Mouse (Mus musculus) cerebral cortex, adult 2 months (tissue): ENCODE results near the gene Hk2.

Experiments used
- WGBS: fragments of 180-500 bp; shearing (Covaris S2); methylation state at CpG from one replicate; pipeline ENCODE4 v1.1.7; 2018; 5-methylcytosine and 5-hydroxymethylcytosine counted together

Hk2 gene

DNA sequence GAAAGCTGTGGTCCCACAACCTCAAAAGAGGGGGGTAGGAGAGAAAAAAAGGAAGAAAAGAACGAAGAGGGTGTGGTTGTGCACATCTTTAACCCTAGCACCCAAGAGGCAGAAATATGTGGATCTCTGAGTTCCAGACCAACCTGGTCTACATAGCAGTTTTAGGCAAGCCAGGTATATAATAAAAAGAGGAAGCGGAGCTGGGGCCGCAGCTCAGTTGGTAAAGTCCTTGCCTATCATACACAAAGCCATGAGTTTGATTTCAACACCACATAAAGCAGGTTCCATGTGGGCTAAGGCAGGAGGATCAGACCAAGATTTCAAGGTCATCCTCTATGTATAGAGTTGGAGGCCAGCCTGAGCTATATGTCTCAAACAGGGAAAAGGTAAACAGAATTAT lies 4.0 kb downstream of the Hk2 start:
- 82% methylated on average over 3 of the region's 3 CpGs for WGBS

- 62% methylated on average over 5 of the region's 5 CpGs for whole genome bisulfite sequencing
Measured at GRCm38 (mm10) chr6:82769704-82770103, 4.5 kb downstream of the Hk2 start.

GRCm38 (mm10) chr6:82767734-82768586 lies 6.3 kb downstream of the Hk2 start:
- WGBS = 92% methylated on average over 12 of the region's 12 CpGs

DNA sequence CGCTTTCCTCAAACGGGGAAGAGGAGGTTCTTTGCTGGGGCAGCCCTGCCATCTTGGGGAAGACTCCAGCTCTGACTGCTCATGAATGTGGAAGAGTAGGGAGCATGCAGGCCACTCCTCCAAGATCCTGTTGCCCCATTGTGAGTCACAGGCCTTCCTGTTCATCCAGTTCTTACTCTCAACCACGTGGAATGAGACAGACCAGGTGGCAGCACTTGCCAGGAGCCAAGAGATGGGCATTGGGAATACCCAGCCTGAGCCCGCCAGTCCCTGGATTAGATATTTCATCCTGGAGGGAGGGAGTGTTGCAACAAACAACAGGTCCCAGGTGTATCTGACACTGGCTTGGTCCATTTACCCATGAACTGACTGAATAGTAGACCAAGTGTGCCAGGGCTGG lies 7.6 kb downstream of the Hk2 start:
- 74% methylated on average over 4 of the region's 4 CpGs for WGBS

GRCm38 (mm10) chr6:82765261-82765660 lies 9.0 kb downstream of the Hk2 start:
- WGBS = 100% methylated on average over 2 of the region's 2 CpGs

- WGBS = 63% methylated on average over 9 of the region's 9 CpGs
Measured at GRCm38 (mm10) chr6:82763871-82764503, 10.3 kb downstream of the Hk2 start.

- WGBS = 87% methylated on average over 2 of the region's 2 CpGs
Measured at GRCm38 (mm10) chr6:82762728-82763127, 11.5 kb downstream of the Hk2 start.

DNA sequence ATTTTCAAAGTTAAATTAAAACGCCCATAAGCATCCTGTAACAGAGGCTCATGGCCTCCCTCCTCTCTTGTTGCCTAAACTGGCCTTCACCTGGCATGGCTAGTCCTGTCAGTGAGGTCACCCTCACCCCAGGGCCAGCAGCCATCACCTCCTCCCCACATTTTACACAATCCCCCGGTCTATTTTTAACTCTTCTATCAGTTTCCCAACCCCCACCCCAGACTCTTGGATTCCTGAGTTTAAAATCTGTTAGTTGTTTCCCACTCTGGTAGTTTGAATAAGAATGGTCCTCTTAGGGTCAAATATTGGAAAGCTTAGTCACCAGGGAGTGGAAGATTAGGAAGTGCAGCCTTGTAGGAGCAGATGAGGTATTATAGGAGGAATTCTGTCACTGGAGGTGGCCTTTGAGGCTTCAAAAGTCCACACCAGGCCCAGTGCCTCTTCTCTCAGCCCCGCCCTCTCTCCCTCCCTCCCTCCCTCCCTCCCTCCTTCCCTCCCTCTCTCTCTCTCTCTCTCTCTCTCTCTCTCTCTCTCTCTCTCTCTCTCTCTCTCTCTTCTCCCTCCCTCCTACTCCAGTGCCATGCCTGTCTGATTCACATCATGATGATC lies 13.4 kb downstream of the Hk2 start:
- 84% methylated on average over 3 of the region's 3 CpGs for WGBS

- 82% methylated on average over 5 of the region's 5 CpGs for WGBS
Measured at GRCm38 (mm10) chr6:82759241-82759640, 15.0 kb downstream of the Hk2 start.

DNA sequence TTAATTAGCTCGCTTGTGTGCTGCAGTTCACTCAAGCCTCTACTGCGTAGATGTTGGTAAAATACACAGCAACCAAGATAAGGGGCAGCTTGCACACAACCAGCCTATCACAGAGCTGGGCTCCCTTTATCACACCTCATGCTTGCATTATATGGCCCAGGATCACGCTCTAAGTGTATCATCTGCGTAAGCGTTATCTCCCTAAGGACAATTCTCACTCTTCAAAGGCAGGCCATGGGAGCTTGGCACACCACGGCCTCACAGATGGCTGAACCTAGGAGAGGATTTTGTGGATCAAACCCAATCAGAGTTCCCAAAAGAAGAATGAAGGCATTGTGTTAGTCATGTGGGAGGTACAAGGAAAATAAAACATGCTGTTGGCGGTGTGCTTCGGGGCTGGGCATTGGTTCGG lies 17.4 kb downstream of the Hk2 start:
- WGBS = 81% methylated on average over 9 of the region's 9 CpGs

DNA sequence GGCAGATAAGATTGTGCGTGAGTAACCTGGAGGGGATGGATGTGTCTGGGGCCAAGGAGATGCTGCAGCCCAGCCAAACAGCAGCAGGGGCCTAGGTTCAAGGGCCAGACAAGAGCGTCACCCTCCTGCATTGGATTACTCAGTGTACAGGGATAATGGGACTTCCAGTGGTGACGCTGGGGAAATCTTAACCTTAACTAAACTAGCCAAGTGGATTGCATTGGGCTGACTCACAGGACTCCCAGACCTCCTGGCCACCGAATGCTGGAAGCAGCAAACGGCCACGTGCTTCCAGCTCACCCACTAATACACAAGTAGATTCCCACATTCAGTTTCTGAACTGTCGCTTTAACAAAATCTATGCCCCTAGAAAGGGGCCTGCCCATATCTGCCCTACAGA lies 18.0 kb downstream of the Hk2 start:
- 95% methylated on average over 7 of the region's 7 CpGs for WGBS

GRCm38 (mm10) chr6:82755338-82755737 lies 18.9 kb downstream of the Hk2 start:
- 55% methylated on average over 2 of the region's 2 CpGs for WGBS

DNA sequence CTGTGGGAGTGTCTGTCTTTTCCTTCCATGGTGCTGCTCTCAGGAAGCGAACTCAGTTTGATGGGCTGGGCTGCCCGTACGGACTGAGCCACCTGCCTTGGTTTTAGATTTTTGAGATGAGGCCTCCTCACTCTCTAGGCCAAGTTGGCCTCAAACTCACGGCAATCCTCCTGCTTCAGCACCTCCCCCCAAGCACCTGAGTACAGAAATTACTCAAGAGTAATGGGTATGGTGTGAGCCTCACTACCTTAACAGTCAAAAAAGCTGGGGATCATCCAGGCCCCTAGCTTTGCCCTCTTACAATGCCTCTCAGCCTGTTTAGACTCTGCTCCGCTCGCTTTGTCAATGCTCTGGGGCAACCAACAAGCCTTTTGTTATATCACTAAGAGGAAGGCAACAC lies 19.5 kb downstream of the Hk2 start:
- 94% methylated on average over 6 of the region's 6 CpGs for WGBS

DNA sequence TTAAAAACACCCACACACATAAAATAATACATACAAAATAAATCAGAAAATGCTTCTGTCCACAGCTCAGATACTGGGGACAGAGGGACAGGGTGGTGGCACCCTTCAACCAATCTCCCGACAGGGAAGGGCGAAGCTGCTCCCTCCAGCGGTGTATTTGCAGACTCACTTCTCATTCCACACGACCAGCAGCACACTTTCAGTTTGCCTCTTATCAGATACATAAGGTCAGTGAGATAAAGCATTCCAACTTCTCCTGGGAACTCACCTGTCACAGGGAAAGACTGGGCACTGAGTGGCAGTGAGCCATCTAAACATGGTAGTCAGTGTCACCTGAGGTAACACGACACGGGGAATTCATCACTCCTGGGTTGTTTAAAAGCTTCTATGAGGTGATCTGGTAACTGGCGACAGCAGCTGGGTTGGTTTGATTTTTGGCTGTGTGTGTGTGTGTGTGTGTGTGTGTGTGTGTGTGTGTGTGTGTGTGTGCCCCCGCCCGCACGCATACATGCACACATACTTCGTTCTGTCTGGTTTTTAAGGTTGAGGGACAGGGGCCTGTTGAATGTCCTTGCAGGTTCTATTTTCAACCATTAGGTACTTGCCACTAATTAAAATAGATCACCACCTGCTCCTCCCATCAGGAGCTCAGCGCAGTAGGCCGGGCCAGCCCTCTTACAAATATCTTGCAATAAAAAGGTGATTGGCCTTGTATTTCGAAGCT lies 20.5 kb downstream of the Hk2 start:
- WGBS = 85% methylated on average over 14 of the region's 14 CpGs

GRCm38 (mm10) chr6:82753061-82753460 lies 21.2 kb downstream of the Hk2 start:
- WGBS = 70% methylated on average over 11 of the region's 11 CpGs

GRCm38 (mm10) chr6:82751791-82752190 lies 22.5 kb downstream of the Hk2 start:
- 92% methylated on average over 7 of the region's 7 CpGs for WGBS

DNA sequence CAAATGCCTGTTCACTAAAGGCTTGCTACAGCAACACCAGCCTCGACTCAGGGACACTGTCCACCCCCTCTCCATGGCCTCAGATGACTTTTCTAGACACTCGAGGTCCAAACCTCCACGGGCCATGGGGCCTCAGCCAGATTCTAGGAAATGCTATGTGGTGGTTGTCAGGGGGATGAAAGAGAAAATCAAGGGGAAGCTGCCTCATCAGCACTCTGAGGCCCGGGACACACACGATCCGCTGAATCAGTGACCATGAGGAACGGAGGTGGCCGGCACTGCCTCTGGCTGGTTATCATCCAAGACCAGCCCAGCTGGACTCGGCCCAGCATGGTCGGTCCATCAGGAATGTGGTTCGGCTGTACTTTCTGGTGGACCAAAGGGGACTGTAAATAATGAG lies 23.2 kb downstream of the Hk2 start:
- WGBS = 69% methylated on average over 11 of the region's 11 CpGs

DNA sequence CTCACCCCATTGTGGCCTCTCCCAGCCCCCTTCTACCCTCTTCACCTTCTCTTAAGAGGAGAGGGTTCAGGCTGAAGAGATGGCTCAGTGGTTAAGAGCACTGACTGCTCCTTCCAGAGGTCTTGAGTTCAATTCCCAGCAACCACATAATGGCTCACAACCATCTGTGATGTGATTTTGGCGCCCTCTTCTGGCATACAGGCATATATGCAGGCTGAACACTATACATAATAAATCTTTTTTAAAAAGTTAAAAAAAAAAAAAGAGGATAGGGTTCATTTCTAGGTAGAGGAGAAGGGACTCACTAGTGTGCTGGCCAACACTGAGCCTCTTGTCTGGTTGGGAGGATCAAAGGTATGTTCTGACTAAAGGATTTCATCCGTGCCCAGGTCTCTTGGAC lies 24.2 kb downstream of the Hk2 start:
- WGBS = 60% methylated on average over 2 of the region's 2 CpGs

- 87% methylated on average over 9 of the region's 9 CpGs for WGBS
Measured at GRCm38 (mm10) chr6:82748106-82748672, 26.1 kb downstream of the Hk2 start.

DNA sequence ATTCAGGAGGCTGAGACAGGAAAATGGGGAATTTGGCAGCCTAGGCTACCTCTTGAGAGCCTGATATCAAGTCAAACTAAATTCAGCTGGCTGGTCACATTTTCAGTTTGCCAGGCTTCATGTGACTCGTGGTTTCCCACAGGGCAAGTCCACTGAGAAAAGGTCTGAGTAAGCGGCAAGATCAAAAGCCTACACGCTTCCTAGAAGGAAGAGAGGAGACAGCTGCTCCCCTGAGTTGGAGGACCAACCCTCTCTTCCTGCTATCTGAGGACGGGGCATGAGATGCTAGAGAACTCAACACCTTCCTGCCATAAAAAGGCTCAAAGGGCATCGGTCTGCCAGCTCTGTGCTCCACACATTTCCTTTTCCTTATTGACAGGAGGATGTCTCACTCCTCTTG lies 27.2 kb downstream of the Hk2 start:
- WGBS = 78% methylated on average over 5 of the region's 5 CpGs

GRCm38 (mm10) chr6:82744553-82744952 lies 29.7 kb downstream of the Hk2 start:
- WGBS = 86% methylated on average over 9 of the region's 9 CpGs

GRCm38 (mm10) chr6:82741518-82741880 lies 32.8 kb downstream of the Hk2 start:
- WGBS = 84% methylated on average over 5 of the region's 5 CpGs
